Mouse (Mus musculus) left cerebral cortex, postnatal 14 days (tissue): ENCODE measurements around the gene Serinc5. TPM values are rescaled to one million over a fixed set of nuclear protein-coding genes. Genes with fewer than 3 reads are reported as not detected.

Experiments used
- DNase-seq, 2 experiments: peaks; one replicate each; pipeline ENCODE4 v3.0.0; 2021 to 2022; ENCODE audit warnings: low spot score in 2 of 2, mixed read lengths in 1 of 2
- intact Hi-C: fragments of 180-260 bp; cut with DNase I; formaldehyde crosslinking; loops from one replicate; pipeline ENCODE4 v1.15.1; 2025
- total RNA-seq, 2 experiments: library from RNA; stranded (reverse); gene quantifications; 2 replicates each; pipeline ENCODE4 v1.2.3; 2021

The Serinc5 gene
- total RNA-seq, 2 experiments from 2014 or later: 60.2 to 73.2 TPM

DNA sequence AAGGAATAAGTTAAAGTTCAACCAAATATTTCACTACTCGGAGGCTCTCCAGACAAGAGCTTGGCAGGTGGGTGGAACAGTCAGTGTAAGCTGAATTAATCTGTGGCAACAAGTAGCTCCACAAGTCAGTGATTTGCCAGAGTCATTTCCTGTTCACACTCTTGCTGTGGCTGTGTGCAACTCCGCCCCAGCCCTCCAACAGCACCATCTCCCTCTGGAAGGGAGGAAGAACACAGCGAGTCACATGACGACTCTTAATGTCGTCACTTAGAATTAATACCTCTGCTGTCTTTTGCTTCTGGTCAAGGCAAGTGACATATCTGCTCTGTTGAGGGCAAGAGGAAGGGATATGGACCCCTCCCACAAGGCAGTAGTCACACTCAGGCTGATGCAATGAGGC is 111.5 kb downstream of the Serinc5 start:
- intact Hi-C loops: no loop called here
- no peak for DNase-seq

DNA sequence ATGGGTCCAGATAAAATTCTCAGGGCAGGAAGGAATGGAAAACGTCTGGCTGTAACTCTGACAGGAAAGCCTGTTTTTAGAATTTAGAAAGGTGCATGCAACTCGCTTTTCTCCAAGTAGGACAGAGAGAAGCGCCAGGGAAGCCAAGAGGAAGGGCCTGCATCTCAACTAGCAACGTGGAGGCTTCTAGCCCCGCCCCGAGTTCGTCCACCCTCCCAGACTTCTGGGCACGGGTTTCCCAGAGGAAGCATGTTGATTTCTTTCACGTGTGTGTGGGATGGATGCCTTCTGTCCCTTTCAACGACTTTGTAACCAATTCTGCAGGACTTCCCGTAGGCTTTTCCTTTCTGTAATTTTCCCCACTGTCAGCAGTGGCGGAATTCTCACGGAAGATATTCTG is 118.9 kb downstream of the Serinc5 start:
- intact Hi-C loops: loop anchor here (5.0 kb wide), 1 partner anchor 138 kb away; no protein-coding TSS in a partner anchor
- peak in 1 of 2 experiments; percentile 25 for DNase-seq

DNA sequence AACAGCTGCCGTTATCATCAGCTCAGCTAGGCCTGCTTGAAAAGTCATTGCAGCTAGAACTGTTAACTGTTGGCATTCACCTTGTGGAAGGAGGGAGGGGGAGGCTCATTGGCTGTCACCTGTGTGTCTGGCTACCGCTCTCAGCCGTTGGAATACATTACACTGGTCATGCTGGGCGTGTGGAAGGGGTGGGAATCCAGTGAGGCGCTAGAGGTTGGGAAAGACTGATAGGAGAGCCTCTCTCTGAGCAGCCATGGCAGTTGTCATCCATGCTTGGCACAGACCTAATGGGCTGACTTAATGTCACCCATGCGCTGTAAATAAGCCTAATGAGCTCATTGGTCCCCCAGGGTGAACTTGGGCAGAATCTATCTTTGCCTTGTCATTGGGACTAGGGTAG is 120.9 kb downstream of the Serinc5 start:
- intact Hi-C loops: loop anchor here (5.0 kb wide), 1 partner anchor 140 kb away; no protein-coding TSS in a partner anchor
- DNase-seq: no peak

DNA sequence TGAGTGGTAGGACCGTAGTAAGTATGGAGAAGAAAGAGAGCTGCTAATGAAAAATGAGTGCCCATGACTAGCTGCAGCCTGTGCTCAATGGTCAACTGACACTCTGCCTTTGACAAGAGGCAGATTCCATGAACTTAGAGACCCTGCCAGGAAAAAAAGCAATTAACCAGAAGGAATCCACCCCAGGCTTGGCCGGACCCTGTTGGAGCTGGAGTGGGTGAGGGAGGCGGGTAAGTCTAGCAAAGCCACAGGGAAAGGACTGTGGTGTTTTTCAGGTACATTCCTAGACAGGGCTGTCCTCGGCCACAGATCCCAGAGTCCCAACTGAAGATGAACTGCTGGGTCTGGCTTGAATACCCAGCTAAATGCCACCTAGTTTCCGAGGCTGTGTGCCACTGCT is 121.9 kb downstream of the Serinc5 start:
- DNase-seq: no peak
- intact Hi-C loops: loop anchor here (5.0 kb wide), 1 partner anchor 141 kb away; no protein-coding TSS in a partner anchor

DNA sequence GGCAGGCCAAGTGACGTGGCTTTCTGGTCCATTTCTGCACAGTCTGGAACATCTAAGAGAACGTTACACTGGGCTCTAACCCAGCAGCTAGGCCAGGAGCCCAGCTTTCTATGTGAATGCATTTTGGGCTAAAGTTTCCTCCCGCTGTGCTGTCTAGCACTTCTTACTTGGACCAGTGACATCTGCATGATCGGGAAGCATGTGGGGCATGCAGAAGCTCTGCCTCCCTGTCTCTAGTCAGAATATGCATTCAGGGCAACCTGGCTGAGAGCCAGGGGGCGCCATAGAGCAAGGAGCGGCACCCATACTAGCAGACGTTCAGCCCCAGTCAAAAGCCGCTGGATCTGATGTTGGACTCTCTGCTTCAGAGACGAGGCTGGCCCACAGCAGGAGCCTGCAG is 122.4 kb downstream of the Serinc5 start:
- intact Hi-C loops: loop anchor here (5.0 kb wide), 1 partner anchor 141 kb away; no protein-coding TSS in a partner anchor
- DNase-seq: peak; percentile 44 to 62

DNA sequence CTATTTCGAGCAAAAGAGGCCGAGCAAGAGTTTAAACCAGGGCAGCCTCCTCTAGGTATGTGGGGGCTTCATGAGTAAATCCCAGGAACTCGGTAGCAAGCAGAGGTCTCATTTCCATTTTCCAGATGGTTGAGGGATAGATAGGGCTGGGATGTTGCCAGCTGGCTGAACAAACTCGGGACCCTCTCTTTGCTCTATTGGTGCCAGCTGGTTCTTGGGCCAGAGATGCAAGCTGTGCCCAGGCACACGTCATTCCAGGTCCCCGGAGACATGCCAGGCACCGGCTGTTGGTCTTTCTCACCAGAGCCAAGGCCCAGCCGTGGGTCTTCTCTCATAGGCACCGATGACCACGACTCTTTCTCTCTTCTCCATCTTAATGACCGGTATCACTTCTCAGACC is 122.8 kb downstream of the Serinc5 start:
- intact Hi-C loops: loop anchor here (5.0 kb wide), 1 partner anchor 141 kb away; no protein-coding TSS in a partner anchor
- DNase-seq: peak in 1 of 2 experiments; percentile 29

DNA sequence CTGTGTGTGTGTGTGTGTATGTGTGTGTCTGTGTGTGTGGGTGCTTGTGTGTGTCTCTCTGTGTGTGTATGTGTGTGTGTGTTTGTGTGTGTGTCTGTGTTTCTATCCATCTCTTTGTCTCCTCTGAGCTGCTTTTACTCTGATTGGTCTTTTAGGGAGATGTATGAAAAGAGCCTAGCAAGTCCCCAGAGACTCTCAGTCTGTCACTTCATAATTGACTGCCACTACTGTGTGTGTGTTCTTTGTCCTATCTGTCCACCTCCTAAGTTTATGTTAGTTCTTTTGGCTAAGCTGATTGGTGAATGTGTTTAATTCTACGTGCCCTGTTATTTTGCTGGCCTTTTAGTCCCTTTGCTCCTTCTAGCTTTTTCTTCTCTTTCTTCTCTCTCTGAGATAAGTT is 124.8 kb downstream of the Serinc5 start:
- intact Hi-C loops: no loop called here
- no peak for DNase-seq

DNA sequence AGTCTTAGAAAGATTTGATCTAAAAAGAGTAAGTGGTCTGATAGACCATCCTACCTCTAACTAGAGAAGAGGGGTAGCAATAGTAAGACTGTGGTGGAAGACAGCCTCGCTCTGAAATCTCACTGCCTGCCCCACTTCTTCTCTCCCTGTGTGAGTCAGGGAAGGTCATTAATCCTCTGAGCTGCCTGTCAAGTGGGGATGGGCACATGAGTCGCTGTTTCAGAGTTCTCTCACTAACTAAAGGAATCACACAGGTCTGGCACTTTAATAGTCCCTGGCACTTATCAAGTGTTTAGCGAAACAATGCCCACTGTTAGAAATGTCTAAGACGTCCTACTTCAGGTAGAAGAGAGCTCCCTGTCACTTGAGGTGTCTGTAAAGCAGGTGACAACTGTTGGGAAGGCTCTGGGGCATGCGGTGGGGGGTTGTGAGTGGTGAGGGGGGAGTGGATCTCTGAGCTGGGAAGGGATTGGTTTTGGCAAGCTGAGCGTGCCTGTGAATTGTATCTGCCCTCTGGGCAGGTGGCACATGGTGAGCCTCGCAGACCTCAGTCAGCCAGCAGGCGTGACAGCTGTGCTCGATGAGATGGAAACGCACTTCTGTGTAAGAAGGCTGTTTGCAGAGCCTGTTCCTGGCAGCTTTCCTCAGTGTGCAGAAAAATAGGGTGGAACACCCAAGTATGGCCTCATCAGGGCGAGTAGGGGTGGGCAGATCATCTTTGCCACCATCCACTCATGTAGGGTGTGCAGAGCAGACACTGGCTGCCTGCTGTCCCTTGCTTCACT is 125.8 kb downstream of the Serinc5 start:
- DNase-seq: peak in 1 of 2 experiments; percentile 52
- intact Hi-C loops: no loop called here

DNA sequence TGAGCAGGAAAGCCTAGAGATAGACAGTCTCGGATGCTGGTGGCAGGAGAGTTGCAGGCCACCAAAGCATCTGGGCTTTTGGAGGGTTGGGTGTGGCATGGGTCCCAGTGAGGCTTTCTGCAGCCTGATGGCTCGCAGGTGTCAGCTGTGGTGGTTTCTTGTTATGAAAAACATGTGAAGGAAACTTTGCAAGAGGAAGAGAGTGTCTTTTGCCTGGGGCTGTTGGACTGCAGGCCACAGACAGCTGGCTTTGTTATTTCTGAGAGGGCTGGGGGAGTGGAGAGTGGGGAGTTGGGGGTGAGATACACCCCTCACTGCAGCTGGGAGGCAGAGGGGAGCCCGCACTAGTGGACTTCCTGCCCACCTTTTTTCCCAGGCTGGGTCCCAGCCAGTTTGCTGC is 127.9 kb downstream of the Serinc5 start:
- no peak for DNase-seq
- intact Hi-C loops: no loop called here

DNA sequence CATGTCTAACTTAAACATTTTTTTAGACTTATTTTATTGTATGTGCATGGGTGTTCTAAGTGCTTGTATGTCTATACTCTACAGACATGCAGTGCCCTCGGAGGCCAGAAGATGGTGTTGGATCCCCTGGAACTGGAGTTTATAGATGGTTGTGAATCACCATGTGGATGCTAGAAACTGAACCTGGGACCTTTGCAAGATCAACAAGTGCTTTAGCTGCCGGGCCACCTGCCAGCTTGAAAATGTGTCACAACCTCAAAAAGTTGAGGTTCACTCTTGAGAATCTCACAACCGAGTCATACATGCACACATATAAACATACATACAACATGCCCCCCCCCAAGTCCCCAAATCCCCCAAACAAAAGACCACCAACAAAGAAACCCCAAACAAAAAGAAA is 129.0 kb downstream of the Serinc5 start:
- intact Hi-C loops: loop anchor here (1.0 to 5.0 kb wide), 2 partner anchors 160 to 383 kb away; partner anchors contain the start of gene Msh3
- no peak for DNase-seq

DNA sequence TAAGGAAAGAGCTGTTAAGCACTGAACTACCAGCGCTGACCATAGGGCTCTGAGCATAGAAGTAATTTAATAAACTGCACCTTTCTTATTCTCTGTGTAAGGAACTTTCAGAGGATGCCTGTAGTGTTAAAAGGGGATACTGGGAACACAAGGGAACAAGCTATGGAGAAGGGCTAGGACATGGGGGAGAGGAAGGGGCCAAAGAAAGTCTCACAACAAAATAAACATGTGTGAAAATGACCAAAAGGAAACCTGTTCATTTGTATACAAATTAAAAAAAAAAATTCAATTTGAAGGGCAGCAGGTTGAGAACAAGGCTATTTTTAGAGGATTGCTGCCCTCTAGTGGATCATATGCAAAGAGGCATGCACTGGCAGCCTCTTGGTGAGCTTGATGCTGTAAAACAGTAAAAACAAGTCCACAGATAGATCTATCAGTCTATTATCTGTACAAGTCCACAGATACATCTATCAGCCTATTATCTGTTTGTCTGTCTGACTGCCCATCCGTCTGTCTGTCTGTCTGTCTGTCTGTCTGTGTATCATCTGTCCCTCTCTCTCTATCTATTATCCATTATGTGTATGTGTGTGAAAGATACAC is 129.9 kb downstream of the Serinc5 start:
- DNase-seq: peak; percentile 57 to 63
- intact Hi-C loops: loop anchor here (1.0 to 5.0 kb wide), 2 partner anchors 160 to 383 kb away; partner anchors contain the start of gene Msh3

DNA sequence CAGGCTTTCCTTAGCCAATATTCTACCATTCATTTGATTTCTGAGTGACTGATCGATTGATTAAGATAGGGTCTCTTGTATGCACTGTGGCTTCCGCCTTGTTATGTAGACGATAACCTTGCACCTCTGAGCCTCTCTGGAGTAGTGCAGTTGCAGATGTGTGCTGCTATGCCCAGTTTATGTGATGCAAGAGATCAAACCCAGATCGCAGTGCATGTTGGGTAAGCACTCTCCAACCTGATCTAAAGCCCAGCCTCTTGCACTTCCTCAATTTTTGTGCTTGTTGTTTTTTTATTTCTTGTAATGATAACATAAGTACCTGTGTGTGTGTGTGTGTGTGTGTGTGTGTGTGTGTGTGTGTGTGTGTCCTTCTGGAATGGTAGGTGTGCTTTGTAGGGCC is 132.0 kb downstream of the Serinc5 start:
- intact Hi-C loops: loop anchor here (5.0 kb wide), 1 partner anchor 386 kb away; the partner anchor contains the start of gene Msh3
- no peak for DNase-seq

DNA sequence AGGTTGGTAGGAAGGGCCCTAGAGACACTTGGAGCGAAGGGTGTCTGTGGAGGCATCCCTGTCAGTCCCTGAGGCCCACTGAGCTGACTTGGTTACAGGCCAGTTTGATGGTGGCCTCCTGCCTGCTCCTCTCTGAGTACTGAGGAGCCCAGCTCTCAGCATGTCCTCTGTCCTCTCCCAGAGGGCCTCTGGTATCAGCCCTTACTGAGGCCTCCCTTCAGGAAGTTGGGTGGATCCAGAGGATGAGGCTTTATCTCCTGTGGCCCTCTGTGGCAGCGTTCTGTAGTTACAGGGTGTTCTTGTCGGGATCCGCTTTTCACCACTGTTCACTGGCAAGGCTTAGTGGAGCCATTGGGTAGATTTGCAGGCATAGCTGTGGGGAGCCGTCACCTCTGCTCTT is 132.4 kb downstream of the Serinc5 start:
- intact Hi-C loops: loop anchor here (5.0 kb wide), 1 partner anchor 386 kb away; the partner anchor contains the start of gene Msh3
- DNase-seq: no peak

DNA sequence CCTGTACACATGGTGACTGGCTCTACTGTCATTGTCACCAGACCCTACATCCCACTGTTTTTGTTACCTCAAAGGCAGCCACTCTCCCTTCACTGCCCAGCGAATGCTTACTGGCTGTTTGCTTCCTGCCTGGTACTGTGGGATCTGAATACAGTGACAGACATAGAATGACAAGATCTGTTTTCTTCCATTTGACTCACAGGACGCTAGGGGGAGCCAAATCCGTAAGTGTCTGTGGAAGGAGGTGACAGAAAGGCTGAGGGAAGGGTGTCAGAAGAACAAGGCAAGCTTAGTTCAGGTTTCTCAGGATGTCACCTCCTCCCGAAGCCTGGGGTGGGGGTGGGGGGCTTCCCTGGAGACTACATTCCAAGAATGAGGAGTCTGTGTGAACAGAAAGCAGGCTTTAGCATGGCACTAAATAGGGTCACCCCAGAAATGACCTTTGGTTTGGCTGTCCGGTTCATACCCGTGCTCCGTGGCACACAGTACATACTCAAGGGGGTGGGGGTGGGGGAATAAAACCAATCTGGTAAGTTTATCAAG is 140.2 kb downstream of the Serinc5 start:
- peak; percentile 70 to 84 for DNase-seq
- intact Hi-C loops: loop anchor here (2.0 to 5.0 kb wide), 8 partner anchors 101 to 971 kb away; partner anchors contain the start of gene Cmya5

DNA sequence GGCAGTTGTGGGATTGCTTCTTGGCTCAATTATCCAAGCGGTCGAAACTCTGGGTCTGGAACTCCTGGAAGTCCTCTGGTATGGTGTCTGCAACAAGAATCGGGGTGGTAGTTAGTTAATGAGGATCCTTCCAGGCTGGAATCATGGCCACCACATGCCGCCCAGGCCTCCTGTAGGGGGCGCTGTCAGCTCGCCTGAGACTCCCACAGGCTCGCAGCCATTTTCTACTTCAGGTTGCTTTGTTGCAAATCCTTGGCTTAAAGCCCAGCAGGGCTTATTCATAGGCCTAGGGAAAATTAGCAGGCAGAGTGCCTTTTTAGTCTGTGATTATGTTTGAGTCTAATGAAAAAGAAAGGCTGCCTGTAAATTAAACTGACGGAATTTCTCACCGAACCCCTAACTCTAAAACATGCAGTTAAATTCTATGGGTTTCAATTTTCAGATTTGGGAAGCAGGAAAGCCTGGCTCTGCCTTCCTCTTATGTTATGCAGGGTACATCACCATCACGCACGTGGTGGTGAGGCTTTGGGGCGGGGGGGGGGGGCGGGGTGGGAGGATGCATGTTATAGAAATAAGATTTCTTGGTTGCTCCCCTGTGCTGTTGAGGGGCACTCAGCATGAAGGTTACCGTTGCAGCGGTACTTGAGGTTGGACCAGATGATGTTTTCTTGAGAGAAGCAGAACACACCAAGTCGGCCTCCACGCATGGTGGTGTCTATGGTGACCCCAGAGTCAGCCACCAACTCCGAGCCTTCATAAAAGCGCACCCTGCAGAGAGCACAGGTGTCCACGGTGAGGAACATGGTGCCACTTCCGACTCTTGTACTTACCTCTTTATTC is 141.1 kb downstream of the Serinc5 start:
- DNase-seq: peak; percentile 97
- intact Hi-C loops: loop anchor here (2.0 to 5.0 kb wide), 8 partner anchors 100 to 970 kb away; partner anchors contain the start of gene Cmya5

DNA sequence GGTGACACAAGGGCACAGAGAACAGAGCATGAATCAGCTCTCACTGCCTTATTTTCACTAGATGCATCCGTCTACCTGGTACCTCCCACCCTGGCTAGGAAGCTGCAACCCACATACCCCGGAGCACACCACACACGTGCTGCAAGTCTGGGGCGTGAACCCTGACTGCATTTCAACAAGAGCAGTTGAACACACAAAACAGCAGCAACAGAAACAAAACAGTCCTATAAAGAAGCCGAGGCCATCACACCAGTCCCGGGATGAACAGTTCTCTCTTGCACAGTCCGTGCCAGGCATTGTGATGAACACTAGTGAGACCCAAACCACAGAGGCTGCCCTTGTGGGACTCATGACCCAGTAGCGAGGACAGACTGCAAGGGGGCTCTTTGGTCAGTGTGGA is 142.8 kb downstream of the Serinc5 start:
- intact Hi-C loops: loop anchor here (5.0 kb wide), 6 partner anchors 99 to 969 kb away; partner anchors contain the start of gene Cmya5
- DNase-seq: no peak

DNA sequence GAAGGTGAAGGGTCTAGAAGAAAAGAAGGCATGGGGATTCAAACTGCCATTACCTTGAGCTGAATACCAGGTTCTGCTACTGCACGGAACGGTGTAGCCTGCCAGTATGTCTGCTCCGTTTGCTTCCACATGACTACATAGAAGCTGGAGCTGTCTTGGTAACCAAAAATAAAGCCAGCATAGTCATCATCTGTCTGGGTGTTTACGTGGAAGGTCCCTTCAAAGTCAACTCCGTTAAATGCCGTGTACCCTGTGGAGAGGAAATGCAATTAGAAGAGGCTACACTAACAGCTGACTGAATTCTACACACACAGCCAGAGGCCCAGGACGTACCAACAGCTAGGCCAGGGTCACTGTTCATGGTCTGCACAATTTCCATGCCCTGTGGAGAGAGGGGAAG is 144.1 kb downstream of the Serinc5 start:
- intact Hi-C loops: no loop called here

DNA sequence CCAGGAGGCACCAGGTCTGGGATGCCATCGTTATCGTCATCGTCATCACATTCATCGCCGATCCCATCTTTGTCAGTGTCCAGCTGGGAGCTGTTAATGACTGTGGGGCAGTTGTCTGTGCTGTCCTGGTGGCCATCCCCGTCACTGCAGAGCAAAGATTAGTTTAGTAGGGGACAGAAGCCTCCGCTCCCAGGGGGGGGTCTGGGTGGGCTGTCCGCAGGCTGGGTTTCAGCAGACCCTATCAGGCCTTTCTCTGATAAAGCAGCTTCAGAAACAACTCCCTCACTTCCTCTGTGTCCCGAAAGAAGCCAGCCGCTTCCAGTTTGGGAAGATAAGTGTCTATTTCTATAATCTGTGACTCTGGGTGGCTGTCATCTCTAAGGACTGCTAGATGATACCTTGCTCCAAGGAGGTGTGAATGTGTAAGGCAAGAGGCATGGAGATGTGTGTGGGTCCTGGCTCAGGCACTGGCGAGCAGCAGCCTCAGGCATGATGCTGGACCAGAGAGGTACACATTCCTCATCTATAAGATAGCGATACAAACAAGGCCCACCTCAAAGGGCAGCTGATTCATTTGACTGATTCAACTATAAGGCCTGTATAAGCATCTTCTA is 147.2 kb downstream of the Serinc5 start:
- intact Hi-C loops: no loop called here

More for the DNA sequence above, 144.1 kb downstream of the Serinc5 start:
- DNase-seq: peak in 1 of 2 experiments; percentile 35

DNA sequence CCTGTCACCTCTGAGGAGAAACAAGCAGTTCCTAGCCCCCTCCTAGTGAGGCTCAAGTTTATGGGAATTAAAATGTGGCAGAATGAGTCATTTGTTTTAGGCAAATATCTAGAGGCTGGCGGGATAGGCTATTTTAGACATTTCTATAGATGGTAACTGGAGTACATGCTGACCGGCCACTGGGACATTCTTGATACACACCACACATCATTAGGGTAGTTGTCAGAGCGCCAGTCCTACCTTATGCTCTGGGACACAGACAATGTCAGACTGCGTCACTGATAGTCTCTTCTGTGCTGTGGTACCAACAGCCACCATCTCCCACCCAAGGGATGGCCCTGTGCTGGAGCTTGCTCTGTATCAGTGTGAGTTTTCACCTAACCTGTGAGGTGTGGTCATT is 148.2 kb downstream of the Serinc5 start:
- intact Hi-C loops: no loop called here
- DNase-seq: peak in 1 of 2 experiments; percentile 26

More for the DNA sequence above, 147.2 kb downstream of the Serinc5 start:
- DNase-seq: no peak
